Comparison of ENCODE assay signal across 8 mouse cellular contexts in the genomic region with DNA sequence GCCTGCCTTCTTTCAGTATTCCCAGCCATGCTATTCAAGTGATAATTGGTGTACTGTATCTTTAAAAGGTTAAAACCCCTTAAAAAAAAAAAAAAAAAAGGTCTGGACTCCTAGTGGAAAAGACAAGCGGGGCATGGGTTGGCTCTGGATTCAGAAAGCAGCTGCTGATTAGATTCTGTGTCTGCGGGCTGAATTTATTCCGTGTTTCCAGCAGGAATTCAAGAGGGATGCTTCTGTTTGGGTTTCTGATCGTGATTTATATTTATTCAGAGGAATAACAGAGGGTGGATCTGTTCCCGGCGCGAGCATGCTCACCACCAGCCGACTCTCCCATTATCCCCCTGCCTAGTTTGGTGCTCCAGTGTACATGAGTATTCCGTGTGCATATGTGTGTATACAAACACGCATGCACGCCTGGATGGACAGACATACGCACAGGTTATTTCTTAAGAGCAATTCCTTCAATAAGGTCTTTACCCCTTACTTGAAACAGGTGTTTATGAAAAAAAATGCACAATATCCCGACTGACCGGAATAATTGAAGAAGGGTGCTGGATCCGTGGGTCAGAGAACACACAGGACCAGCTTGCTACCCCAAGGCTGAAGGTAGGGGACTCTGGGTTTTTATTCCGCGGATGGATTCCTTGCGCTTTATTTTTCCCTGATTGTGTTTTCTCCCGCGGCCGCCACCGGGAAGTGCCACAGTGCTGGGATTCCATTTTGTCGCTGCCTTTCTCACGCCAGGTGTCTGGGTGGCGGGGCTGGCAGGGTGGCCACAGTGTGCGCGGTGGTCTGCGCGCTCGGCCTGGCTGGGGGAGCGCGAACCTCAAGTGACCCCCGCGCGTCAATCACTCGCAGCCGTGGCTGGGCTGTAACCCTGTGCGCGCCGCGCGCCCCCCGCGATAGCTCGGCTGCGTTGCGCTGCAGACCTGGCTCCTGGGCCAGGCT.
DNase-seq lines count a peak whose midpoint lies in the region; ATAC-seq and TF ChIP-seq lines count a peak whose summit lies in the region.

No protein-coding gene starts in this region.

- no peaks in the 10 kb centered on the region for H3K36me3 ChIP-seq in heart, embryonic 15.5 days

- no peaks in the 10 kb centered on the region for H3K27me3 ChIP-seq in heart, embryonic 15.5 days

- peak overlapping the region; percentile 72 for H3K9ac ChIP-seq in heart, embryonic 15.5 days

- ATAC-seq in heart, embryonic 15.5 days (replicated peaks; ENCODE audit: insufficient number of reproducible peaks, insufficient read depth, low FRiP score, low read depth) = 0 out of 2 replicates have a peak, but pooled peaks have one; percentile 30

- peaks cover 13% of the 10 kb centered on the region for H3K4me1 ChIP-seq in lung, adult 2 months (ENCODE audit: control insufficient read depth, insufficient read depth, low read length)
- peaks cover 12% of the 10 kb centered on the region; the same call in 1 of the 2 replicates for H3K4me1 ChIP-seq in cortical plate, adult 2 months (ENCODE audit: control insufficient read depth, insufficient read depth, low read length)
- peaks cover 44% of the 10 kb centered on the region for H3K4me1 ChIP-seq in heart, embryonic 15.5 days (replicated peaks)

- peak overlapping the region; percentile 96 for H3K4me2 ChIP-seq in heart, embryonic 15.5 days

- no peak for TF ChIP-seq CTCF in lung, adult 2 months (IDR thresholded peaks at IDR 0.05; ENCODE audit: insufficient read depth, low read length)
- TF ChIP-seq CTCF in cortical plate, adult 2 months (IDR thresholded peaks at IDR 0.05; ENCODE audit: extremely low read depth, insufficient read depth, low read length) = no peak
- peak; percentile 59 for TF ChIP-seq CTCF in layer of hippocampus, adult 2 months (conservative IDR thresholded peaks at IDR 0.05)

- peak overlapping the region; percentile 72 for H3K4me3 ChIP-seq in lung, adult 2 months (replicated peaks; ENCODE audit: extremely low read depth, low read depth, low read length)
- H3K4me3 ChIP-seq in cortical plate, adult 2 months (ENCODE audit: insufficient read depth, low read length) = peak overlapping the region; percentile 82
- H3K4me3 ChIP-seq in heart, embryonic 15.5 days = peak overlapping the region; percentile 70
- peak overlapping the region; percentile 63 for H3K4me3 ChIP-seq in layer of hippocampus, adult 2 months

- peak; percentile 36 for DNase-seq in lung, adult 2 months
- DNase-seq in lung, postnatal 14 days = no peak
- peak; percentile 49 to 54 for DNase-seq in layer of hippocampus, adult 2 months (ENCODE audit: low spot score in 2 of 2)
- peak; percentile 46 for DNase-seq in lung, postnatal 10 days
- DNase-seq in right cerebral cortex, postnatal 4 days = peak; percentile 51
- no peak for DNase-seq in urinary bladder, postnatal 25 days (ENCODE audit: low spot score)

- TF ChIP-seq POLR2A in lung, adult 2 months (IDR thresholded peaks at IDR 0.05; ENCODE audit: borderline replicate concordance, extremely low read depth, low read depth, low read length) = no peak
- TF ChIP-seq POLR2A in cortical plate, adult 2 months (IDR thresholded peaks at IDR 0.05; ENCODE audit: extremely low read depth, insufficient read depth, low read length) = peak; percentile 63

- H3K9me3 ChIP-seq in heart, embryonic 15.5 days (replicated peaks) = no peaks in the 10 kb centered on the region

- WGBS in lung, adult 2 months = 2% methylated on average over 47 of the region's 47 CpGs
- WGBS in heart, embryonic 15.5 days = 3% methylated on average over 47 of the region's 47 CpGs

- H3K27ac ChIP-seq in cortical plate, adult 2 months (ENCODE audit: insufficient read depth, low read length) = peak overlapping the region; percentile 98
- H3K27ac ChIP-seq in heart, embryonic 15.5 days = peak overlapping the region; percentile 43; the same call in 1 of the 2 replicates
- H3K27ac ChIP-seq in layer of hippocampus, adult 2 months = peak overlapping the region; percentile 96

Comparison
In these comparisons a context has a peak if more than half of its experiments do, and no peak if none do; other contexts are left out.
1. DNase-seq: peak in lung, adult 2 months (single experiment), layer of hippocampus, adult 2 months (2 of 2), lung, postnatal 10 days (single experiment) and right cerebral cortex, postnatal 4 days (single experiment); none in lung, postnatal 14 days (single experiment) and urinary bladder, postnatal 25 days (single experiment).
2. H3K27ac ChIP-seq: peak in every context shown above with its lines; median percentile 98 in cortical plate, adult 2 months; 96 in layer of hippocampus, adult 2 months; 43 in heart, embryonic 15.5 days.
3. Peak in every context shown above with its lines, with median percentiles within 50 percentile points of each other: H3K4me3 ChIP-seq.